Mouse (Mus musculus) embryonic facial prominence, embryonic 15.5 days (tissue): ENCODE results near the gene Dach2. TPM values are rescaled to one million over a fixed set of nuclear protein-coding genes. Genes with fewer than 3 reads are reported as not detected.
"Not testable (repeated sequence)": the region's sequence is repeated elsewhere in the genome, so short reads cannot be mapped to it uniquely, and the experiment has no call there.

ENCODE experiments used
- ATAC-seq: fragments of 200-750 bp; cut with Nextera tagmentation; 2 replicates; pipeline ENCODE4 v1.8.0; 2017; ENCODE audit warnings: low read depth, moderate TSS enrichment; ENCODE audit not compliant: insufficient number of reproducible peaks, low FRiP score, low TSS enrichment
- H3K27ac ChIP-seq: fragments of 300-500 bp; sonication (generic); replicated peaks from 2 replicates; pipeline ENCODE4 v1.5.1; 2015; ENCODE audit warnings: mild to moderate bottlenecking, inconsistent platforms
- H3K27me3 ChIP-seq: fragments of 300-500 bp; sonication (generic); 2 replicates; pipeline ENCODE4 v1.6.1; 2015; ENCODE audit warnings: inconsistent platforms
- H3K36me3 ChIP-seq: fragments of 300-500 bp; sonication (generic); 2 replicates; pipeline ENCODE4 v1.6.1; 2015; ENCODE audit warnings: mild to moderate bottlenecking, inconsistent platforms
- H3K4me1 ChIP-seq: fragments of 300-500 bp; sonication (generic); 2 replicates; pipeline ENCODE4 v1.6.1; 2015; ENCODE audit warnings: inconsistent platforms
- H3K4me2 ChIP-seq: fragments of 300-500 bp; sonication (generic); replicated peaks from 2 replicates; pipeline ENCODE4 v1.6.1; 2015; ENCODE audit warnings: mild to moderate bottlenecking, inconsistent platforms
- H3K4me3 ChIP-seq: fragments of 300-500 bp; sonication (generic); replicated peaks from 2 replicates; pipeline ENCODE4 v1.5.1; 2015; ENCODE audit warnings: mild to moderate bottlenecking, inconsistent platforms
- H3K9ac ChIP-seq: fragments of 300-500 bp; sonication (generic); 2 replicates; pipeline ENCODE4 v1.6.1; 2015; ENCODE audit warnings: inconsistent platforms
- H3K9me3 ChIP-seq: fragments of 300-500 bp; sonication (generic); replicated peaks from 2 replicates; pipeline ENCODE4 v1.6.1; 2016; ENCODE audit warnings: inconsistent platforms
- WGBS: fragments of 180-500 bp; shearing (Covaris S2); methylation state at CpG from one replicate; pipeline ENCODE4 v1.1.7; 2015; 5-methylcytosine and 5-hydroxymethylcytosine counted together
- polyA plus RNA-seq: library from polyadenylated mRNA; unstranded; fragments of >200 nt; fragmentation: Nextera tagmentation; extraction: Ambion mirVana; gene quantifications from 2 replicates; pipeline ENCODE4 v1.2.1, GENCODE M21; 2015

Dach2 gene
- polyA plus RNA-seq, result 2.0 and 2.4 TPM in 2 replicates

GRCm38 (mm10) chrX:113297404-113297803 is at the start of gene Dach2:
Gene Dach2 (plus strand): TSS chrX:113297510.
- no peaks in the 10 kb centered on the region for H3K4me1 ChIP-seq
- peak within 1 kb of the TSS; percentile 47 for H3K4me3 ChIP-seq
- 16% methylated on average over 21 of the region's 21 CpGs for WGBS
- H3K9me3 ChIP-seq, result no peaks in the 10 kb centered on the region
- no peak within 1 kb of the TSS for H3K27ac ChIP-seq
- no peak within 1 kb of the TSS for H3K9ac ChIP-seq
- H3K36me3 ChIP-seq, result no peaks in the 10 kb centered on the region
- H3K4me2 ChIP-seq, result peak within 1 kb of the TSS; percentile 71
- 0 out of 2 replicates have a peak, but pooled peaks have one; percentile 51 for ATAC-seq
- no peaks in the 10 kb centered on the region for H3K27me3 ChIP-seq

GRCm38 (mm10) chrX:113252427-113252826 is 44.9 kb upstream of the Dach2 start:
- H3K4me2 ChIP-seq, H3K9ac ChIP-seq, ATAC-seq, H3K9me3 ChIP-seq, H3K4me3 ChIP-seq, H3K27ac ChIP-seq, H3K4me1 ChIP-seq, H3K27me3 ChIP-seq, H3K36me3 ChIP-seq: not testable (repeated sequence)
- WGBS, result 74% methylated on average over 2 of the region's 3 CpGs

- no peaks in the 10 kb centered on the region for H3K36me3 ChIP-seq
- no peak overlapping the region for H3K9ac ChIP-seq
- 26% methylated on average over 18 of the region's 18 CpGs for WGBS
- no peaks in the 10 kb centered on the region for H3K9me3 ChIP-seq
- ATAC-seq, result peak; percentile 98
- peak overlapping the region; percentile 71 for H3K4me2 ChIP-seq
- H3K27me3 ChIP-seq, result no peaks in the 10 kb centered on the region
- H3K4me3 ChIP-seq, result peak overlapping the region; percentile 47
- no peak overlapping the region for H3K27ac ChIP-seq
- H3K4me1 ChIP-seq, result no peaks in the 10 kb centered on the region
Measured at GRCm38 (mm10) chrX:113298031-113298430, 721 bp downstream of the Dach2 start.

GRCm38 (mm10) chrX:113298468-113298867 is 1.2 kb downstream of the Dach2 start:
- 18% methylated on average over 19 of the region's 19 CpGs for WGBS
- no peaks in the 10 kb centered on the region for H3K27me3 ChIP-seq
- no peak overlapping the region for H3K27ac ChIP-seq
- H3K9ac ChIP-seq, result no peak overlapping the region
- peak overlapping the region; percentile 71 for H3K4me2 ChIP-seq
- no peak for ATAC-seq
- H3K9me3 ChIP-seq, result no peaks in the 10 kb centered on the region
- H3K4me3 ChIP-seq, result peak overlapping the region; percentile 47
- H3K4me1 ChIP-seq, result no peaks in the 10 kb centered on the region
- H3K36me3 ChIP-seq, result no peaks in the 10 kb centered on the region

GRCm38 (mm10) chrX:113304323-113304722 is 7.0 kb downstream of the Dach2 start:
- Histone ChIP-seq H3K4me1 (no peaks in the 10 kb centered on the region), H3K9ac (no peak overlapping the region), H3K36me3 (no peaks in the 10 kb centered on the region), H3K9me3 (no peaks in the 10 kb centered on the region), H3K27me3 (no peaks in the 10 kb centered on the region), H3K4me3 (no peak overlapping the region), H3K4me2 (no peak overlapping the region), H3K27ac (no peak overlapping the region)
- 60% methylated on average over 4 of the region's 4 CpGs for WGBS
- ATAC-seq, result no peak

GRCm38 (mm10) chrX:113338143-113338542 is 40.8 kb downstream of the Dach2 start:
- Histone ChIP-seq H3K27me3 (no peaks in the 10 kb centered on the region), H3K27ac (no peak overlapping the region), H3K4me3 (no peak overlapping the region), H3K4me2 (no peak overlapping the region), H3K36me3 (no peaks in the 10 kb centered on the region), H3K4me1 (no peaks in the 10 kb centered on the region), H3K9me3 (no peaks in the 10 kb centered on the region), H3K9ac (no peak overlapping the region)
- 49% methylated on average over 3 of the region's 3 CpGs for WGBS
- ATAC-seq, result no peak

- Histone ChIP-seq H3K27me3 (no peaks in the 10 kb centered on the region), H3K9ac (no peak overlapping the region), H3K4me1 (no peaks in the 10 kb centered on the region), H3K27ac (no peak overlapping the region), H3K9me3 (no peaks in the 10 kb centered on the region), H3K36me3 (no peaks in the 10 kb centered on the region), H3K4me2 (no peak overlapping the region), H3K4me3 (no peak overlapping the region)
- 62% methylated on average over 3 of the region's 3 CpGs for WGBS
- no peak for ATAC-seq
Measured at GRCm38 (mm10) chrX:113394417-113394816, 97.1 kb downstream of the Dach2 start.

- Histone ChIP-seq H3K9me3 (no peaks in the 10 kb centered on the region), H3K9ac (no peak overlapping the region), H3K4me2 (no peak overlapping the region), H3K36me3 (no peaks in the 10 kb centered on the region), H3K4me3 (no peak overlapping the region), H3K4me1 (no peaks in the 10 kb centered on the region), H3K27me3 (no peaks in the 10 kb centered on the region), H3K27ac (no peak overlapping the region)
- WGBS, result 86% methylated on average over 1 of the region's 1 CpGs
- no peak for ATAC-seq
Measured at GRCm38 (mm10) chrX:113408756-113409155, 111.4 kb downstream of the Dach2 start.

- H3K4me2 ChIP-seq, result no peak overlapping the region
- no peak overlapping the region for H3K4me3 ChIP-seq
- no peaks in the 10 kb centered on the region for H3K36me3 ChIP-seq
- no peak overlapping the region for H3K9ac ChIP-seq
- H3K27ac ChIP-seq, result no peak overlapping the region
- ATAC-seq, result no peak
- H3K4me1 ChIP-seq, result no peaks in the 10 kb centered on the region
- H3K9me3 ChIP-seq, result no peaks in the 10 kb centered on the region
- WGBS, result 32% methylated on average over 3 of the region's 3 CpGs
- no peaks in the 10 kb centered on the region for H3K27me3 ChIP-seq
Measured at GRCm38 (mm10) chrX:113421517-113422187, 124.3 kb downstream of the Dach2 start.

GRCm38 (mm10) chrX:113482131-113482530 is 184.8 kb downstream of the Dach2 start:
- Histone ChIP-seq H3K4me1 (no peaks in the 10 kb centered on the region), H3K36me3 (no peaks in the 10 kb centered on the region), H3K9me3 (no peaks in the 10 kb centered on the region), H3K27me3 (no peaks in the 10 kb centered on the region), H3K4me2 (no peak overlapping the region), H3K27ac (no peak overlapping the region), H3K4me3 (no peak overlapping the region), H3K9ac (no peak overlapping the region)
- ATAC-seq, result no peak
- WGBS, result 77% methylated on average over 1 of the region's 1 CpGs

- 65% methylated on average over 3 of the region's 3 CpGs for WGBS
Measured at GRCm38 (mm10) chrX:113545106-113545505, 247.8 kb downstream of the Dach2 start.

GRCm38 (mm10) chrX:113563897-113564296 is 266.6 kb downstream of the Dach2 start:
- ATAC-seq, result no peak
- WGBS, result 73% methylated on average over 2 of the region's 2 CpGs
- H3K4me2 ChIP-seq, result no peak overlapping the region

More at GRCm38 (mm10) chrX:113545106-113545505, 247.8 kb downstream of the Dach2 start:
- H3K4me2 ChIP-seq, result no peak overlapping the region
- no peaks in the 10 kb centered on the region for H3K4me1 ChIP-seq
- H3K27ac ChIP-seq, result no peak overlapping the region
- no peaks in the 10 kb centered on the region for H3K9me3 ChIP-seq
- no peak overlapping the region for H3K9ac ChIP-seq
- H3K36me3 ChIP-seq, result no peaks in the 10 kb centered on the region
- ATAC-seq, result no peak
- no peak overlapping the region for H3K4me3 ChIP-seq
- no peaks in the 10 kb centered on the region for H3K27me3 ChIP-seq

More at GRCm38 (mm10) chrX:113563897-113564296, 266.6 kb downstream of the Dach2 start:
- Histone ChIP-seq H3K4me3 (no peak overlapping the region), H3K27me3 (no peaks in the 10 kb centered on the region), H3K9me3 (no peaks in the 10 kb centered on the region), H3K9ac (no peak overlapping the region), H3K36me3 (no peaks in the 10 kb centered on the region), H3K4me1 (no peaks in the 10 kb centered on the region), H3K27ac (no peak overlapping the region)
